Mouse (Mus musculus) testis, adult 2 months (tissue): ENCODE data around the gene Snx18.

ENCODE experiments used
- CTCF ChIP-seq: fragments of 200-500 bp; IDR thresholded peaks from 2 replicates; pipeline ENCODE4 v1.5.1; 2012; ENCODE audit warnings: low read depth, mild to moderate bottlenecking, inconsistent platforms, low read length, moderate library complexity; ENCODE audit not compliant: control insufficient read depth, insufficient read depth, insufficient replicate concordance
- POLR2A ChIP-seq: fragments of 200-500 bp; IDR thresholded peaks from 2 replicates; pipeline ENCODE4 v1.6.1; 2012; ENCODE audit warnings: low read depth, mild to moderate bottlenecking, inconsistent platforms, low read length, moderate library complexity; ENCODE audit not compliant: control insufficient read depth

DNA sequence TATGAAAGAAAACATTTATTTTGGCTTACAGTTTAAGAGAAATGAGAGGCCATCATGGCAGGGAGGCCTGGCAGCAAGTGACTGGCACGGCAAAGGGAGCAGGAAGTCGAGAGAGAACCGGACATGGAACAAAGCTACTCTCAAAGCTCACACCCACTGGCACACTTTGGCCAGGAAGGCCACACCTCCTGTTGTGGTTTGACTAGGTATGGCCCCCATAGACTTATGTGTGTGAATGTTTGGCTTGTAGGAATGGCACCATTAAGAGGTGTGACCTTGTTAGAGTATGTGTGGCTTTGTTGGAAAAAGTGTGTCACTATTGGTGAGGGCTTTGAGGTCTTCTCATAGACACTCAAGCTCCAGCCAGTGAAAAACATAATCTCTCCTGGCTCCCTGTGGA lies 69.3 kb downstream of the Snx18 start:
- no peak for TF ChIP-seq POLR2A
- TF ChIP-seq CTCF: no peak
